Mouse (Mus musculus): ENCODE data around the gene Msh4. TPM values are rescaled to one million over a fixed set of nuclear protein-coding genes. Genes with fewer than 3 reads are reported as not detected.

Msh4 gene
- polyA plus RNA-seq, 1 experiment from 2014 or later: 0.04 TPM

DNA sequence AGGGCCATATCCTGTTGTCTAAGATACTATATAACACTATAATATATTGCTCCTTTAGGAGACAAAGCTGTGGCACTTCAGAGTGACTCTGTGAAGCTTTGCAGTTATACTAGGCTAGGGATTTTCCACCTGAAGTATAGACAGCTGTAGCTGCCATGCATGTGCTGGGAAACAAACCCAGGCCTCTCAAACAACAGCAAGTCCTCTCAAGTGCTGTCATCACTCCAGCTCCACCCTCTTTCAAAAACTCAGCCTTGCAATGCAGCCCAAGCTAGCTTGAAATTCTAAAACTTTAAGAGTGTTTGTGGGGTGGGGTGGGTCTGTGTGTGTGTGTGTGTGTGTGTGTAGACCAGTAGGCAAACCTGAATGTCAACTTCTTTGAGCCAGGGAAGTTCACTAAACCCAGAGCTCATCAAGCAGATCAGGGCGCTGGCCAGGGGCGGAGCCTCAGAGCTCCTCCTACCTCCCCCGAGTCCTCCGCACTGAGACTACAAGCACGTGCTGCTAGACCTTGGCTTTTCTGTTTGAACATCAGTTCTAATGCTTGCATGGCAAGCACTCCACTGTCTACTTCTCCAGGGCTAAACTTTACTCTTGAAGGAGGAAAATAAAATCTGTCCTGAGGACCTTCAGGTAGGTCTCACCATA, 56.4 kb downstream of the Msh4 start:
- ATAC-seq (ENCODE audit: low FRiP score, low TSS enrichment): peak; percentile 74
- no peak overlapping the region for H3K27ac ChIP-seq (replicated peaks)
- no peaks in the 10 kb centered on the region for H3K9me3 ChIP-seq (ENCODE audit: control insufficient read depth, low read length)
- H3K4me2 ChIP-seq (replicated peaks; ENCODE audit: low read depth): no peak overlapping the region
- H3K4me3 ChIP-seq (ENCODE audit: low read depth, low read length): no peak overlapping the region
- H3K27me3 ChIP-seq (ENCODE audit: control insufficient read depth, insufficient read depth, low read length): no peaks in the 10 kb centered on the region
- H3K4me1 ChIP-seq (replicated peaks; ENCODE audit: control insufficient read depth, insufficient read depth): no peaks in the 10 kb centered on the region
- peak; percentile 61 for DNase-seq (ENCODE audit: low spot score)
- H3K36me3 ChIP-seq (ENCODE audit: control insufficient read depth, insufficient read depth, low read length): no peaks in the 10 kb centered on the region
- 15% methylated on average over 5 of the region's 5 CpGs for WGBS
- H3K9ac ChIP-seq (ENCODE audit: low read length): no peak overlapping the region
- no peak for TF ChIP-seq CTCF (IDR thresholded peaks at IDR 0.05; ENCODE audit: low read depth)
- TF ChIP-seq EP300 (optimal IDR thresholded peaks at IDR 0.05): no peak

DNA sequence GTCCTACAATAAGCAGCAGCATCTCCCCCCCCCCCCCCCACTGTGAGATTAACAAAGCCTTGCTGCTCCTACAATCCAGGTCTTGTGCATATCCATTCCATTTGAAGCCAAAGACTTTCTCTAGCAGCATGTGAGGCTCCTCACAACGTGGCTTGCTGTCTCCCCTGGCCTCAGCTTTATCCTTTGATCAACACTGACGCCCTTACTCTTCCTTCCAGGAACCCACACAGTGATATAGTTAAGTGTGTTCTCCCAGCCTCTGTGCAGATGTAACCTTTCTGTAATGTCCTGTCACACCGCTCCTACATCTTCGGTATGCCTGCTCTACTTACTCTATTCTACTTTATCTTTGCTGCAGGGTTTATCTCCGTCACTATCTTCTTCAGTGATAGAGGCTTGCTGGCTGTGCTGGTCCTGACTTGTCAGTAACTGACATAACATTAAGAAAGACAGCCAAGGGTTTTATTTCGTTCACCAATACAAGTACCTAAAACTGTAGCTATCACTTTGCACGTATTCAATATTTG, 58.7 kb downstream of the Msh4 start:
- no peak overlapping the region for H3K4me3 ChIP-seq (ENCODE audit: low read depth, low read length)
- DNase-seq (ENCODE audit: low spot score): no peak
- no peak overlapping the region for H3K9ac ChIP-seq (ENCODE audit: low read length)
- no peaks in the 10 kb centered on the region for H3K36me3 ChIP-seq (ENCODE audit: control insufficient read depth, insufficient read depth, low read length)
- no peaks in the 10 kb centered on the region for H3K27me3 ChIP-seq (ENCODE audit: control insufficient read depth, insufficient read depth, low read length)
- H3K4me2 ChIP-seq (replicated peaks; ENCODE audit: low read depth): no peak overlapping the region
- TF ChIP-seq EP300 (optimal IDR thresholded peaks at IDR 0.05) (no peak), CTCF (IDR thresholded peaks at IDR 0.05; ENCODE audit: low read depth) (no peak)
- no peak overlapping the region for H3K27ac ChIP-seq (replicated peaks)
- no peaks in the 10 kb centered on the region for H3K9me3 ChIP-seq (ENCODE audit: control insufficient read depth, low read length)
- H3K4me1 ChIP-seq (replicated peaks; ENCODE audit: control insufficient read depth, insufficient read depth): no peaks in the 10 kb centered on the region
- no peak for ATAC-seq (ENCODE audit: low FRiP score, low TSS enrichment)
- 72% methylated on average over 7 of the region's 7 CpGs for WGBS

GRCm38 (mm10) chr3:153846109-153846508, 59.8 kb downstream of the Msh4 start:
- H3K27me3 ChIP-seq (ENCODE audit: control insufficient read depth, insufficient read depth, low read length): no peaks in the 10 kb centered on the region

DNA sequence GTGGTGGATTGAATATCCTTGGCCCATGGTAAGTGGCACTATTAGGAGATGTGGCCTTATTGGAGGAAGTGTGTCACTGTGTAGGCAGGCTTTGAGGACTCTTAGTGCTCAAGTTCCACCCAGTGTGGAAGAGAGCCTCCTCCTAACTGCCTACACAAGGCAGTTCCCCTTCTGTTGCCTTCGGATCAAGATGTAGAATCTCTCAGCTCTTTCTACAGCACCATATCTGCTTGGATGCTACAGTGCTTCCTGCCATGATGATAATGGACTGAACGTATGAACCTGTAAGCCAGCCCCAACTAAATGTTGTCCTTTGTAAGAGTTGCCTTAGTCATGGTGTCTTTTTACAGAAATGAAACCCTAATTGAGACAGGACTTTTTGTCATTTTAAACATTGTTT, 60.4 kb downstream of the Msh4 start:
- 94% methylated on average over 2 of the region's 2 CpGs for WGBS
- ATAC-seq (ENCODE audit: low FRiP score, low TSS enrichment): no peak
- Histone ChIP-seq H3K4me1 (replicated peaks; ENCODE audit: control insufficient read depth, insufficient read depth) (no peaks in the 10 kb centered on the region), H3K36me3 (ENCODE audit: control insufficient read depth, insufficient read depth, low read length) (no peaks in the 10 kb centered on the region), H3K27me3 (ENCODE audit: control insufficient read depth, insufficient read depth, low read length) (no peaks in the 10 kb centered on the region), H3K4me2 (replicated peaks; ENCODE audit: low read depth) (no peak overlapping the region), H3K4me3 (ENCODE audit: low read depth, low read length) (no peak overlapping the region), H3K9me3 (ENCODE audit: control insufficient read depth, low read length) (no peaks in the 10 kb centered on the region), H3K27ac (replicated peaks) (no peak overlapping the region), H3K9ac (ENCODE audit: low read length) (no peak overlapping the region)
- TF ChIP-seq EP300 (optimal IDR thresholded peaks at IDR 0.05) (no peak), CTCF (IDR thresholded peaks at IDR 0.05; ENCODE audit: low read depth) (no peak)
- no peak for DNase-seq (ENCODE audit: low spot score)

More at GRCm38 (mm10) chr3:153846109-153846508, 59.8 kb downstream of the Msh4 start:
- no peak overlapping the region for H3K27ac ChIP-seq (replicated peaks)
- no peaks in the 10 kb centered on the region for H3K9me3 ChIP-seq (ENCODE audit: control insufficient read depth, low read length)
- no peak for DNase-seq (ENCODE audit: low spot score)
- H3K9ac ChIP-seq (ENCODE audit: low read length): no peak overlapping the region
- H3K4me3 ChIP-seq (ENCODE audit: low read depth, low read length): no peak overlapping the region
- no peaks in the 10 kb centered on the region for H3K36me3 ChIP-seq (ENCODE audit: control insufficient read depth, insufficient read depth, low read length)
- no peak for TF ChIP-seq CTCF (IDR thresholded peaks at IDR 0.05; ENCODE audit: low read depth)
- no peak for TF ChIP-seq EP300 (optimal IDR thresholded peaks at IDR 0.05)
- no peaks in the 10 kb centered on the region for H3K4me1 ChIP-seq (replicated peaks; ENCODE audit: control insufficient read depth, insufficient read depth)
- WGBS: 86% methylated on average over 4 of the region's 4 CpGs
- ATAC-seq (ENCODE audit: low FRiP score, low TSS enrichment): no peak
- no peak overlapping the region for H3K4me2 ChIP-seq (replicated peaks; ENCODE audit: low read depth)

GRCm38 (mm10) chr3:153844757-153845156, 61.2 kb downstream of the Msh4 start:
- 82% methylated on average over 9 of the region's 9 CpGs for WGBS
- no peak overlapping the region for H3K27ac ChIP-seq (replicated peaks)
- no peak for ATAC-seq (ENCODE audit: low FRiP score, low TSS enrichment)
- no peak for TF ChIP-seq CTCF (IDR thresholded peaks at IDR 0.05; ENCODE audit: low read depth)
- TF ChIP-seq EP300 (optimal IDR thresholded peaks at IDR 0.05): no peak
- no peaks in the 10 kb centered on the region for H3K36me3 ChIP-seq (ENCODE audit: control insufficient read depth, insufficient read depth, low read length)
- H3K9me3 ChIP-seq (ENCODE audit: control insufficient read depth, low read length): no peaks in the 10 kb centered on the region
- H3K4me3 ChIP-seq (ENCODE audit: low read depth, low read length): no peak overlapping the region
- H3K4me1 ChIP-seq (replicated peaks; ENCODE audit: control insufficient read depth, insufficient read depth): no peaks in the 10 kb centered on the region
- H3K27me3 ChIP-seq (ENCODE audit: control insufficient read depth, insufficient read depth, low read length): no peaks in the 10 kb centered on the region
- DNase-seq (ENCODE audit: low spot score): no peak
- H3K9ac ChIP-seq (ENCODE audit: low read length): no peak overlapping the region
- no peak overlapping the region for H3K4me2 ChIP-seq (replicated peaks; ENCODE audit: low read depth)

DNA sequence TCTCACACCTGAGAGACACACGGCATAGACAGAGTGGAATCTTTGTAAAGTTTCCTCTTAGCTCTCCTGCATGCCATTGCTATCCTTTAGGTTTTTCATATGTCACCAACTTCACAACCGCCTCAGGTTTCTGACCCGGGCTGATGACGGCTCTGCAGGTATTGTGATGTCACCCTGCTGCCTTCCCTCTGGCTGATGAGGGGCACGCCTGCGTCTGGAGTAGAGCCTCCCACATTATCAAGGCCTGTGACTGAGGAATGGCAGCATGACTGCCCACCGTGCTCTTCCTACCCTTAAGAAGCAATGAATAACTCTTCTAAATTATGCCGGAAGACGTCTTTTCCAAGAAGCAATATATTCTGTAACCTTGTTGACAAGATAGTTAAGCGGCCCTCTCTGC, 61.9 kb downstream of the Msh4 start, which contains the start of gene Asb17:
Gene Asb17, plus strand, starts transcription at position 180 of the 400 bp plus-strand sequence.
- no peak within 1 kb of the TSS for H3K9ac ChIP-seq (ENCODE audit: low read length)
- no peaks in the 10 kb centered on the region for H3K36me3 ChIP-seq (ENCODE audit: control insufficient read depth, insufficient read depth, low read length)
- WGBS: 81% methylated on average over 10 of the region's 10 CpGs
- H3K27ac ChIP-seq (replicated peaks): no peak within 1 kb of the TSS
- ATAC-seq (ENCODE audit: low FRiP score, low TSS enrichment) (no peak), DNase-seq (ENCODE audit: low spot score) (no peak)
- no peaks in the 10 kb centered on the region for H3K4me1 ChIP-seq (replicated peaks; ENCODE audit: control insufficient read depth, insufficient read depth)
- H3K9me3 ChIP-seq (ENCODE audit: control insufficient read depth, low read length): no peaks in the 10 kb centered on the region
- no peak within 1 kb of the TSS for H3K4me2 ChIP-seq (replicated peaks; ENCODE audit: low read depth)
- TF ChIP-seq CTCF (IDR thresholded peaks at IDR 0.05; ENCODE audit: low read depth) (no peak), EP300 (optimal IDR thresholded peaks at IDR 0.05) (no peak)
- H3K27me3 ChIP-seq (ENCODE audit: control insufficient read depth, insufficient read depth, low read length): no peaks in the 10 kb centered on the region
- no peak within 1 kb of the TSS for H3K4me3 ChIP-seq (ENCODE audit: low read depth, low read length)

Data from stomach, postnatal 0 days (tissue).